Mouse (Mus musculus) left cerebral cortex, postnatal 4 days (tissue): ENCODE results near the gene Vars2. TPM values are rescaled to one million over a fixed set of nuclear protein-coding genes. Genes with fewer than 3 reads are reported as not detected.

Experiments
- DNase-seq: peaks from one replicate; pipeline ENCODE4 v3.0.0-alpha.2; 2022
- intact Hi-C: fragments of 180-260 bp; cut with DNase I; formaldehyde crosslinking; loops from one replicate; pipeline ENCODE4 v1.15.1; 2025
- total RNA-seq, 2 experiments: library from RNA; stranded (reverse); gene quantifications; 2 replicates each; pipeline ENCODE4 v1.2.3; 2021

The Vars2 gene
- total RNA-seq, 2 experiments from 2014 or later = 51.5 to 53.3 TPM

GRCm38 (mm10) chr17:35636363-35636762 is 31.0 kb downstream of the Vars2 start:
- intact Hi-C loops = loop anchor here (5.0 kb wide), 1 partner anchor 91 kb away; no protein-coding TSS in a partner anchor
- no peak for DNase-seq

- intact Hi-C loops = loop anchor here (5.0 kb wide), 1 partner anchor 92 kb away; no protein-coding TSS in a partner anchor
- peak; percentile 73 for DNase-seq
Observed at GRCm38 (mm10) chr17:35635699-35636111, 31.7 kb downstream of the Vars2 start.

GRCm38 (mm10) chr17:35635202-35635601 is 32.2 kb downstream of the Vars2 start:
- intact Hi-C loops = loop anchor here (5.0 kb wide), 1 partner anchor 92 kb away; no protein-coding TSS in a partner anchor
- DNase-seq = no peak

- intact Hi-C loops = loop anchor here (5.0 kb wide), 1 partner anchor 42 kb away; no protein-coding TSS in a partner anchor
Observed at GRCm38 (mm10) chr17:35633992-35634391, 33.4 kb downstream of the Vars2 start.

GRCm38 (mm10) chr17:35626537-35626936 is 40.9 kb downstream of the Vars2 start, which contains the start of gene Gm9573:
Gene Gm9573 (minus strand): TSS chr17:35626637.
- intact Hi-C loops = no loop called here
- DNase-seq = no peak

More at GRCm38 (mm10) chr17:35633992-35634391, 33.4 kb downstream of the Vars2 start:
- DNase-seq = peak; percentile 28

- no peak for DNase-seq
- intact Hi-C loops = no loop called here
Observed at GRCm38 (mm10) chr17:35617127-35617526, 50.3 kb downstream of the Vars2 start.

Other genes starting within 250 kb of the Vars2 start
- gene H2-Q6, start 242.7 kb downstream of the Vars2 start, total RNA-seq = under 1 TPM; 0.18 to 0.36 TPM
- under 1 TPM; 0.36 to 0.66 TPM for gene H2-Q7, start 228.4 kb downstream of the Vars2 start, total RNA-seq
- gene H2-Q10, start 197.5 kb downstream of the Vars2 start, total RNA-seq = under 1 TPM; 0.16 to 0.20 TPM
- not detected for gene Pou5f1, start 161.6 kb downstream of the Vars2 start, total RNA-seq
- 1 to 10 TPM; 7.2 to 9.3 TPM for gene Tcf19, start 150.8 kb downstream of the Vars2 start, total RNA-seq
- gene Cchcr1, start 150.5 kb downstream of the Vars2 start, total RNA-seq = 10 to 100 TPM; 13.6 TPM
- 1 to 10 TPM; 1.5 to 2.4 TPM for gene Psors1c2, start 134.4 kb downstream of the Vars2 start, total RNA-seq
- gene Cdsn, start 115.5 kb downstream of the Vars2 start, total RNA-seq = under 1 TPM; 0.26 to 0.36 TPM
- gene 2300002M23Rik, start 100.1 kb downstream of the Vars2 start, total RNA-seq = not detected
- gene Sfta2, start 66.0 kb downstream of the Vars2 start, total RNA-seq = not detected
- gene Gm9573, start 41.0 kb downstream of the Vars2 start, total RNA-seq = not detected
- gene Mucl3, start 23.9 kb downstream of the Vars2 start, total RNA-seq = not detected
- gene Gtf2h4, start 6.1 kb upstream of the Vars2 start, total RNA-seq = 10 to 100 TPM; 29.1 to 31.8 TPM
- 10 to 100 TPM; 42.6 to 50.1 TPM for gene Ddr1, start 37.0 kb upstream of the Vars2 start, total RNA-seq
- 1 to 10 TPM; 4.8 to 5.1 TPM for gene Ier3, start 154.1 kb upstream of the Vars2 start, total RNA-seq
- gene Flot1, start 155.6 kb upstream of the Vars2 start, total RNA-seq = 100 to 1,000 TPM; 113 TPM
- gene Tubb5, start 170.7 kb upstream of the Vars2 start, total RNA-seq = 1,000 to 10,000 TPM; 2,525 to 2,580 TPM
- gene Mdc1, start 173.9 kb upstream of the Vars2 start, total RNA-seq = 10 to 100 TPM; 30.1 to 30.4 TPM
- 1 to 10 TPM; 6.1 to 7.0 TPM for gene Nrm, start 193.7 kb upstream of the Vars2 start, total RNA-seq
- gene Ppp1r18, start 198.0 kb upstream of the Vars2 start, total RNA-seq = 10 to 100 TPM; 43.3 to 52.7 TPM
- gene Dhx16, start 212.2 kb upstream of the Vars2 start, total RNA-seq = 10 to 100 TPM; 37.4 to 38.8 TPM
- 10 to 100 TPM; 59.8 to 69.2 TPM for gene 2310061I04Rik, start 229.8 kb upstream of the Vars2 start, total RNA-seq
- gene Atat1, start 242.5 kb upstream of the Vars2 start, total RNA-seq = 100 to 1,000 TPM; 285 to 292 TPM
- gene Mrps18b, start 248.8 kb upstream of the Vars2 start, total RNA-seq = 10 to 100 TPM; 45.9 to 47.4 TPM
- 10 to 100 TPM; 75.1 to 76.5 TPM for gene Ppp1r10, start 248.8 kb upstream of the Vars2 start, total RNA-seq